Mouse (Mus musculus) ES-Bruce4 (cell line): Measurements from ENCODE around the gene Srgap3. TPM values are rescaled to one million over a fixed set of nuclear protein-coding genes. Genes with fewer than 3 reads are reported as not detected.

Experiments
- H3K27ac ChIP-seq: 2 replicates; pipeline ENCODE4 v1.5.1; 2012; ENCODE audit warnings: low read length, inconsistent platforms; ENCODE audit not compliant: insufficient read depth
- H3K27me3 ChIP-seq: 2 replicates; pipeline ENCODE4 v1.6.1; 2012; ENCODE audit warnings: mild to moderate bottlenecking, low read length, inconsistent platforms; ENCODE audit not compliant: control insufficient read depth, poor library complexity, insufficient read depth, severe bottlenecking
- H3K36me3 ChIP-seq: 2 replicates; pipeline ENCODE4 v1.6.1; 2012; ENCODE audit warnings: inconsistent platforms, mild to moderate bottlenecking, low read length, moderate library complexity; ENCODE audit not compliant: control insufficient read depth, poor library complexity, insufficient read depth, severe bottlenecking
- H3K4me1 ChIP-seq: one replicate; pipeline ENCODE4 v1.8.1; 2011; ENCODE audit warnings: low read length; ENCODE audit not compliant: control insufficient read depth, insufficient read depth
- H3K4me3 ChIP-seq: 2 replicates; pipeline ENCODE4 v1.5.1; 2011; ENCODE audit warnings: low read depth, mild to moderate bottlenecking, low read length
- H3K9ac ChIP-seq: 2 replicates; pipeline ENCODE4 v1.6.1; 2012; ENCODE audit warnings: low read depth, mild to moderate bottlenecking, inconsistent platforms; ENCODE audit not compliant: poor library complexity, severe bottlenecking
- H3K9me3 ChIP-seq: replicated peaks from 2 replicates; pipeline ENCODE4 v1.6.1; 2012; ENCODE audit warnings: mild to moderate bottlenecking, low read length, inconsistent platforms; ENCODE audit not compliant: control insufficient read depth, poor library complexity, insufficient read depth, severe bottlenecking
- CTCF ChIP-seq: IDR thresholded peaks from one replicate; pipeline ENCODE4 v1.8.1; 2011; ENCODE audit warnings: low read depth, low read length
- EP300 ChIP-seq: IDR thresholded peaks from 2 replicates; pipeline ENCODE4 v1.6.1; 2011; ENCODE audit warnings: low read depth, low read length; ENCODE audit not compliant: insufficient read depth
- POLR2A ChIP-seq: IDR thresholded peaks from one replicate; pipeline ENCODE4 v1.8.1; 2011; ENCODE audit warnings: low read length; ENCODE audit not compliant: insufficient read depth
- polyA plus RNA-seq: library from polyadenylated mRNA; stranded (reverse); fragments of >200 nt; gene quantifications from 2 replicates; pipeline ENCODE4 v1.2.4, GENCODE M21; 2011; ENCODE audit warnings: low read depth; ENCODE audit not compliant: missing spikeins, insufficient read depth, insufficient read length

Srgap3 gene
- polyA plus RNA-seq, 1 experiment: 7.0 TPM

DNA sequence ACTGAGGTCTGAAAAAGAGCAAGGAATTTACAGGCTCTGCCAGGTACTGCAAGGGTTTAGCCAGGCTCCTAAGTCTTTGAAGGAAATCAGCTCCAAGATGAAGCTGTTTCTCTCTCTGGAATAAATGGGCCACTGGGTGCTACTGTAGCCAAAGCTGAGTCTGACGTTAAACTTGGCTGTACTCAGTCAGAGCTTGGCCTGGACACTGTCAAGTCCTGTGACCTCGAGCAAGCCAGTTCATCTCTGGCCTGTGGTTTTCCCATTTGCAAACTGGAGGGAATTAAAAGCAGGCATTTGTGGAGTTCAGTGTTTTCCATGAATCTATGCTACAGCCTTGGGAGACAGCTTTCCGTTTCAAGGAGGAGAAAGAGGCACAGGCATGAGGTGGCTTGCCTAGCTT is 107.7 kb downstream of the Srgap3 start:
- H3K9ac ChIP-seq: no peak overlapping the region
- H3K4me3 ChIP-seq: no peak overlapping the region
- H3K27me3 ChIP-seq: no peaks in the 10 kb centered on the region
- no peak for TF ChIP-seq EP300
- no peak for TF ChIP-seq CTCF
- TF ChIP-seq POLR2A: no peak
- no peaks in the 10 kb centered on the region for H3K36me3 ChIP-seq
- no peak overlapping the region for H3K27ac ChIP-seq
- peaks cover 5% of the 10 kb centered on the region for H3K4me1 ChIP-seq
- H3K9me3 ChIP-seq: no peaks in the 10 kb centered on the region

DNA sequence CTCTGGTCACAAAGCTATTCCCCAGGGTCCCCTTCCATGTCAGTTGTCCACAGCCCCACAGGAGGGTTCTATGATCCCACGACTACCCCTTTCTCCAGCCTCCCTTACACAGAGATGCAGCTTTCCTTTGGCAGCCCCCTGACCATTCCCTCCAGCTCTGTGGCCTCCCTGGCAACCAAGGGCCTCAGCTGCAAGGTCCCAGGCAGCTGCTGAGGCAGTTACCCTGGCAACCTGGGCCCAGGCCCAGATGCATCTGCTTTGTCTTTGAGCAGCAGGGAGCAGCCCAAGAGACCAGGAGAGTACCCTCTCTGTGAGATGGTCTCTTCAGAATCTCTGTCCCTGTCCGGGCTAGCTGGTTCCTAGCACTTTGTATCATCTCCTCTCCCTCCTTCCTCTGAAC is 108.2 kb downstream of the Srgap3 start:
- Histone ChIP-seq H3K27ac (no peak overlapping the region), H3K27me3 (no peaks in the 10 kb centered on the region), H3K4me3 (no peak overlapping the region), H3K9me3 (no peaks in the 10 kb centered on the region), H3K4me1 (peaks cover 5% of the 10 kb centered on the region), H3K9ac (no peak overlapping the region), H3K36me3 (no peaks in the 10 kb centered on the region)
- TF ChIP-seq POLR2A (no peak), EP300 (no peak), CTCF (no peak)

DNA sequence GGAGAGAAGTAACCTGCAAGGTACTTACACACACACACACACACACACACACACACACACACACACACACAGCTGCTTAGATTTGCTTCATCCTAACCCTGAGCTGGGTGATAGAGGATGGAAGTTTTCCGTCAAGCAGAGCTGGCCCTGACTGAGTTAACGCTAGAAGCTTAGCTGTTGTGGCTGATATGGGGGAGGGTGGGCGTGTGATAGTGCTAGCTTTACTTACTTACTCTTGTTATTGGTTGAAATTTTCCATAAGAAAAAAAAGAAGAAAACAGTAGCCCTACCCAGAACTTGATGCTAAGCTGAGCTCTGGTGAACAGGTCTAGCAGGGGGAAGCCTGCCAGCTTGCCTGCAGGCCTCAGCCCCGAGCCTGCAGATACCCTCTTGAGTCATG is 110.4 kb downstream of the Srgap3 start:
- H3K9ac ChIP-seq: no peak overlapping the region
- no peak overlapping the region for H3K4me3 ChIP-seq
- peaks cover 5% of the 10 kb centered on the region for H3K4me1 ChIP-seq
- no peaks in the 10 kb centered on the region for H3K9me3 ChIP-seq
- H3K36me3 ChIP-seq: no peaks in the 10 kb centered on the region
- H3K27me3 ChIP-seq: no peaks in the 10 kb centered on the region
- H3K27ac ChIP-seq: no peak overlapping the region
- TF ChIP-seq CTCF (no peak), POLR2A (no peak), EP300 (no peak)

DNA sequence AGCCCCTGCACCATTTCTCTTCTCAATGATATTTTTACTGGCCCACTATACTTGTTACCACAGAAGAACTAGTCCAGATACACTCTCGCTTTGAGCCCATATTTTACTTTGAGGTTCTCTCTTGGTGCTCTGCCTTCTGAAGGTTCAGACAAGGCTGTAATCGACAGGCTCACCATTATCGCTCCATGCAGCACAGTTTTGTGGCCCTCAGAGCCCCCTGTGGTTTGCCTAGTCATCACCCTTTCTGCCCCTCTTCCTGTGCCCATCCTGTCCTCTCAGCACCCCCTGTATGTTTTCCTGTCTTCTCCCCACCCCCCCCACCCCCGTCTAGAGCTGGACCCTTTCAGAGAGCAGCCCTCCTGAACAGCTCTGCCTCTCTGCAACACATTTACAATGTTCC is 111.7 kb downstream of the Srgap3 start:
- Histone ChIP-seq H3K27ac (no peak overlapping the region), H3K9ac (no peak overlapping the region), H3K9me3 (no peaks in the 10 kb centered on the region), H3K4me1 (peaks cover 5% of the 10 kb centered on the region), H3K36me3 (no peaks in the 10 kb centered on the region), H3K27me3 (no peaks in the 10 kb centered on the region), H3K4me3 (no peak overlapping the region)
- TF ChIP-seq CTCF (no peak), EP300 (no peak), POLR2A (no peak)

DNA sequence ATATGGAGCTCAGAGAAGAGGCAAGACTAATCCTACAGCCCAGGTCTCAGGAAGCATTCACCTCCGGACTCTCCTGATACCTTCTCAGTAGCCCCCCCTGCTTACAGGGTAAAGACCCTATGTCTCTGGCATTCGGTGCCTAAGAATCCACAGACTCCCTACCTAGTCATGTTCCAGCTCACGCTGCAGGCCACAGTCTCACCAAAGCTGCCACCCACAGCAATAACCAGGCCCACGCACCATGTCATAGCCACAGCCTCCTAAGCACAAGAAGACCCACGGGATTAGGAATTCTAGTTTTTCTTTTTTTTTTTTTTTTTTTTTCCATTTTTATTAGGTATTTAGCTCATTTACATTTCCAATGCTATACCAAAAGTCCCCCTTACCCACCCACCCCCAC is 112.6 kb downstream of the Srgap3 start:
- no peak overlapping the region for H3K9ac ChIP-seq

DNA sequence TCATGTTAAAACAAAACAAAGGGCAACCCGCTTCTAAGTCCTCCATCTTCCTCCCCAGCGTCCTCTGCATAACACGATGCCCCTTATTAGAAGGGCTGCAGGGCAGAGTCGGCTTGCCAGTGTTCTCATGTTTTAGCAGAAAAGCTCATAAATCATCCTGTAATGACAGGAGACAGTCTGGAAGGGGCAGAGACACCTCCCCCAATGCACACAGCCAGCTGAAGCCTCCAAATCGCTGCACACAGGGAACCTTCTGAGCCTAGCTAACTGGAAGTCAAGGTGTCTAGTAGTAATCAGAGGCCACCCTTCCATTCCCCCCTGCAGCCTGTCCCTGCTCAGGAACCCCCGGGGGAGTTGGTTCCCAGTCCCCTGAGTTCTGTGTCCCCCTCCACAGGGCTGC is 113.3 kb downstream of the Srgap3 start:
- Histone ChIP-seq H3K9me3 (no peaks in the 10 kb centered on the region), H3K27ac (no peak overlapping the region), H3K4me1 (peaks cover 5% of the 10 kb centered on the region), H3K4me3 (no peak overlapping the region), H3K27me3 (no peaks in the 10 kb centered on the region), H3K36me3 (no peaks in the 10 kb centered on the region), H3K9ac (no peak overlapping the region)
- no peak for TF ChIP-seq EP300
- no peak for TF ChIP-seq POLR2A
- no peak for TF ChIP-seq CTCF

More for the DNA sequence above, 112.6 kb downstream of the Srgap3 start:
- TF ChIP-seq EP300 (no peak), POLR2A (no peak), CTCF (no peak)
- no peaks in the 10 kb centered on the region for H3K9me3 ChIP-seq
- no peak overlapping the region for H3K4me3 ChIP-seq
- H3K36me3 ChIP-seq: no peaks in the 10 kb centered on the region
- H3K27me3 ChIP-seq: no peaks in the 10 kb centered on the region
- H3K4me1 ChIP-seq: peaks cover 5% of the 10 kb centered on the region
- no peak overlapping the region for H3K27ac ChIP-seq
